Mouse (Mus musculus): ENCODE data around the gene Tssk2. TPM values are rescaled to one million over a fixed set of nuclear protein-coding genes. Genes with fewer than 3 reads are reported as not detected.

Gene Tssk2
- polyA plus RNA-seq, 1 experiment from 2014 or later = not detected

- 2% methylated on average over 47 of the region's 47 CpGs for WGBS
Measured at GRCm38 (mm10) chr16:17921325-17922162, 23.1 kb downstream of the Tssk2 start.

GRCm38 (mm10) chr16:17922163-17922538, 23.7 kb downstream of the Tssk2 start:
- peak; percentile 4; the same call in 1 of the 2 replicates for ATAC-seq (ENCODE audit: low read depth)
- Histone ChIP-seq H3K27me3 (ENCODE audit: control insufficient read depth, insufficient read depth, low read depth, low read length) (peaks cover 19% of the 10 kb centered on the region), H3K36me3 (ENCODE audit: control insufficient read depth, insufficient read depth, low read length) (peaks cover 6% of the 10 kb centered on the region), H3K4me1 (replicated peaks; ENCODE audit: control insufficient read depth, insufficient read depth, low read length) (peaks cover 9% of the 10 kb centered on the region), H3K9ac (ENCODE audit: low read length) (peak overlapping the region; percentile 92), H3K27ac (ENCODE audit: low read length) (peak overlapping the region; percentile 79), H3K4me3 (ENCODE audit: low read length) (peak overlapping the region; percentile 90), H3K4me2 (ENCODE audit: low read depth, low read length) (peak overlapping the region; percentile 96), H3K9me3 (ENCODE audit: control insufficient read depth, low read length) (no peaks in the 10 kb centered on the region)
- under 1% methylated on average over 14 of the region's 14 CpGs for WGBS

More at GRCm38 (mm10) chr16:17921325-17922162, 23.1 kb downstream of the Tssk2 start:
- Histone ChIP-seq H3K9ac (ENCODE audit: low read length) (peak overlapping the region; percentile 92), H3K27me3 (ENCODE audit: control insufficient read depth, insufficient read depth, low read depth, low read length) (peaks cover 25% of the 10 kb centered on the region), H3K4me1 (replicated peaks; ENCODE audit: control insufficient read depth, insufficient read depth, low read length) (peaks cover 9% of the 10 kb centered on the region), H3K4me3 (ENCODE audit: low read length) (peak overlapping the region; percentile 90), H3K9me3 (ENCODE audit: control insufficient read depth, low read length) (no peaks in the 10 kb centered on the region), H3K36me3 (ENCODE audit: control insufficient read depth, insufficient read depth, low read length) (peaks cover 6% of the 10 kb centered on the region), H3K27ac (ENCODE audit: low read length) (peak overlapping the region; percentile 79), H3K4me2 (ENCODE audit: low read depth, low read length) (peak overlapping the region; percentile 96)
- peak; percentile 98 for ATAC-seq (ENCODE audit: low read depth)

- Histone ChIP-seq H3K4me3 (ENCODE audit: low read length) (peak overlapping the region; percentile 88), H3K36me3 (ENCODE audit: control insufficient read depth, insufficient read depth, low read length) (peaks cover 6% of the 10 kb centered on the region), H3K4me1 (replicated peaks; ENCODE audit: control insufficient read depth, insufficient read depth, low read length) (peaks cover 2% of the 10 kb centered on the region; the same call in 1 of the 2 replicates), H3K27me3 (ENCODE audit: control insufficient read depth, insufficient read depth, low read depth, low read length) (no peaks in the 10 kb centered on the region), H3K9ac (ENCODE audit: low read length) (peak overlapping the region; percentile 85), H3K4me2 (ENCODE audit: low read depth, low read length) (peak overlapping the region; percentile 97), H3K9me3 (ENCODE audit: control insufficient read depth, low read length) (no peaks in the 10 kb centered on the region), H3K27ac (ENCODE audit: low read length) (peak overlapping the region; percentile 90)
- peak; percentile 50 for ATAC-seq (ENCODE audit: low read depth)
- under 1% methylated on average over 62 of the region's 72 CpGs for WGBS
Measured at GRCm38 (mm10) chr16:17927351-17928082, 29.1 kb downstream of the Tssk2 start.

GRCm38 (mm10) chr16:17928087-17928580, 29.7 kb downstream of the Tssk2 start, which contains the start of gene Slc25a1:
Slc25a1 (minus strand) TSS chr16:17928219.
- peak; percentile 84 for ATAC-seq (ENCODE audit: low read depth)
- peaks cover 6% of the 10 kb centered on the region for H3K36me3 ChIP-seq (ENCODE audit: control insufficient read depth, insufficient read depth, low read length)
- no peaks in the 10 kb centered on the region for H3K27me3 ChIP-seq (ENCODE audit: control insufficient read depth, insufficient read depth, low read depth, low read length)
- H3K9ac ChIP-seq (ENCODE audit: low read length) = peak within 1 kb of the TSS; percentile 85
- peak within 1 kb of the TSS; percentile 88 for H3K4me3 ChIP-seq (ENCODE audit: low read length)
- H3K27ac ChIP-seq (ENCODE audit: low read length) = peak within 1 kb of the TSS; percentile 90
- H3K9me3 ChIP-seq (ENCODE audit: control insufficient read depth, low read length) = no peaks in the 10 kb centered on the region
- peak within 1 kb of the TSS; percentile 97 for H3K4me2 ChIP-seq (ENCODE audit: low read depth, low read length)
- WGBS = under 1% methylated on average over 47 of the region's 47 CpGs
- no peaks in the 10 kb centered on the region; the same call in 1 of the 2 replicates for H3K4me1 ChIP-seq (replicated peaks; ENCODE audit: control insufficient read depth, insufficient read depth, low read length)

GRCm38 (mm10) chr16:17928627-17929104, 30.2 kb downstream of the Tssk2 start:
- Histone ChIP-seq H3K27me3 (ENCODE audit: control insufficient read depth, insufficient read depth, low read depth, low read length) (no peaks in the 10 kb centered on the region), H3K4me3 (ENCODE audit: low read length) (peak overlapping the region; percentile 88), H3K9me3 (ENCODE audit: control insufficient read depth, low read length) (no peaks in the 10 kb centered on the region), H3K4me1 (replicated peaks; ENCODE audit: control insufficient read depth, insufficient read depth, low read length) (no peaks in the 10 kb centered on the region; the same call in 1 of the 2 replicates), H3K27ac (ENCODE audit: low read length) (peak overlapping the region; percentile 90), H3K36me3 (ENCODE audit: control insufficient read depth, insufficient read depth, low read length) (peaks cover 6% of the 10 kb centered on the region), H3K9ac (ENCODE audit: low read length) (peak overlapping the region; percentile 85), H3K4me2 (ENCODE audit: low read depth, low read length) (peak overlapping the region; percentile 97)
- WGBS = 0% methylated on average over 9 of the region's 9 CpGs
- ATAC-seq (ENCODE audit: low read depth) = peak; percentile 79

- Histone ChIP-seq H3K27ac (ENCODE audit: low read length) (peak overlapping the region; percentile 90), H3K4me3 (ENCODE audit: low read length) (no peak overlapping the region), H3K4me2 (ENCODE audit: low read depth, low read length) (no peak overlapping the region), H3K9me3 (ENCODE audit: control insufficient read depth, low read length) (no peaks in the 10 kb centered on the region), H3K9ac (ENCODE audit: low read length) (no peak overlapping the region), H3K4me1 (replicated peaks; ENCODE audit: control insufficient read depth, insufficient read depth, low read length) (no peaks in the 10 kb centered on the region; the same call in 1 of the 2 replicates), H3K27me3 (ENCODE audit: control insufficient read depth, insufficient read depth, low read depth, low read length) (no peaks in the 10 kb centered on the region), H3K36me3 (ENCODE audit: control insufficient read depth, insufficient read depth, low read length) (peaks cover 6% of the 10 kb centered on the region)
- ATAC-seq (ENCODE audit: low read depth) = no peak
- 19% methylated on average over 2 of the region's 2 CpGs for WGBS
Measured at GRCm38 (mm10) chr16:17929211-17929610, 30.8 kb downstream of the Tssk2 start.

- Histone ChIP-seq H3K27me3 (ENCODE audit: control insufficient read depth, insufficient read depth, low read depth, low read length) (no peaks in the 10 kb centered on the region), H3K4me2 (ENCODE audit: low read depth, low read length) (no peak overlapping the region), H3K27ac (ENCODE audit: low read length) (no peak overlapping the region), H3K9ac (ENCODE audit: low read length) (no peak overlapping the region), H3K36me3 (ENCODE audit: control insufficient read depth, insufficient read depth, low read length) (peaks cover 6% of the 10 kb centered on the region), H3K4me3 (ENCODE audit: low read length) (no peak overlapping the region), H3K9me3 (ENCODE audit: control insufficient read depth, low read length) (no peaks in the 10 kb centered on the region), H3K4me1 (replicated peaks; ENCODE audit: control insufficient read depth, insufficient read depth, low read length) (no peaks in the 10 kb centered on the region; the same call in 1 of the 2 replicates)
- WGBS = 67% methylated on average over 2 of the region's 2 CpGs
- no peak for ATAC-seq (ENCODE audit: low read depth)
Measured at GRCm38 (mm10) chr16:17929631-17930030, 31.2 kb downstream of the Tssk2 start.

GRCm38 (mm10) chr16:17931906-17932460, 33.5 kb downstream of the Tssk2 start:
- H3K4me3 ChIP-seq (ENCODE audit: low read length) = no peak overlapping the region
- H3K27ac ChIP-seq (ENCODE audit: low read length) = no peak overlapping the region
- H3K27me3 ChIP-seq (ENCODE audit: control insufficient read depth, insufficient read depth, low read depth, low read length) = no peaks in the 10 kb centered on the region; the same call in none of the 2 replicates
- H3K4me1 ChIP-seq (replicated peaks; ENCODE audit: control insufficient read depth, insufficient read depth, low read length) = no peaks in the 10 kb centered on the region; the same call in 1 of the 2 replicates
- ATAC-seq (ENCODE audit: low read depth) = no peak
- no peak overlapping the region for H3K9ac ChIP-seq (ENCODE audit: low read length)
- WGBS = 74% methylated on average over 5 of the region's 5 CpGs
- H3K4me2 ChIP-seq (ENCODE audit: low read depth, low read length) = no peak overlapping the region
- no peaks in the 10 kb centered on the region for H3K36me3 ChIP-seq (ENCODE audit: control insufficient read depth, insufficient read depth, low read length)
- H3K9me3 ChIP-seq (ENCODE audit: control insufficient read depth, low read length) = no peaks in the 10 kb centered on the region

Data from lung, embryonic 16.5 days (tissue).